Mouse (Mus musculus) MEL (cell line): Measurements from ENCODE around the gene Dnajc30. TPM values are rescaled to one million over a fixed set of nuclear protein-coding genes. Genes with fewer than 3 reads are reported as not detected.
A peak's percentile ranks its signal among the peaks of the same experiment; 100 is the strongest.

ENCODE experiments used
- DNase-seq: peaks from one replicate; pipeline ENCODE4 v3.0.0; 2011; ENCODE audit warnings: low read depth, low spot score
- H3K27ac ChIP-seq: 2 replicates; pipeline ENCODE4 v1.5.1; 2012; ENCODE audit warnings: low read depth, mild to moderate bottlenecking, control low read depth, low read length, moderate library complexity; ENCODE audit not compliant: control insufficient read depth
- H3K27me3 ChIP-seq, 2 experiments: fragments of 150-350 bp in 1 of 2; sonication (generic) in 1 of 2; 2 replicates each; pipeline ENCODE4 v1.6.1; 2012; ENCODE audit warnings: low read length in 2 of 2, mild to moderate bottlenecking in 2 of 2, improper control_type of control experiment in 1 of 2, moderate library complexity in 1 of 2; ENCODE audit not compliant: insufficient read depth in 2 of 2, control insufficient read depth in 1 of 2
- H3K36me3 ChIP-seq, 2 experiments: 2 replicates each; pipeline ENCODE4 v1.6.1; 2012 to 2014; ENCODE audit warnings: low read length in 2 of 2, improper control_type of control experiment in 1 of 2, inconsistent platforms in 1 of 2, mild to moderate bottlenecking in 1 of 2; ENCODE audit not compliant: insufficient read depth in 2 of 2, control insufficient read depth in 1 of 2
- H3K4me1 ChIP-seq, 2 experiments: fragments of 150-350 bp in 1 of 2; sonication (generic) in 1 of 2; 2 replicates each; pipeline ENCODE4 v1.6.1; 2012; ENCODE audit warnings: low read length in 2 of 2, improper control_type of control experiment in 1 of 2, mild to moderate bottlenecking in 1 of 2; ENCODE audit not compliant: insufficient read depth in 2 of 2, control insufficient read depth in 1 of 2
- H3K4me3 ChIP-seq, 2 experiments: fragments of 150-350 bp in 1 of 2; sonication (generic) in 1 of 2; 2 replicates each; pipeline ENCODE4 v1.5.1; 2012; ENCODE audit warnings: low read depth in 2 of 2, low read length in 2 of 2, mild to moderate bottlenecking in 2 of 2, moderate library complexity in 2 of 2, control low read depth in 1 of 2, improper control_type of control experiment in 1 of 2; ENCODE audit not compliant: control insufficient read depth in 1 of 2, insufficient read depth in 1 of 2
- H3K79me2 ChIP-seq: 2 replicates; pipeline ENCODE4 v1.6.1; 2012; ENCODE audit warnings: mild to moderate bottlenecking, low read length, moderate library complexity; ENCODE audit not compliant: control insufficient read depth, poor library complexity, insufficient read depth
- H3K9ac ChIP-seq: 2 replicates; pipeline ENCODE4 v1.6.1; 2012; ENCODE audit warnings: low read depth, mild to moderate bottlenecking, control low read depth, low read length, moderate library complexity; ENCODE audit not compliant: control insufficient read depth, poor library complexity, severe bottlenecking
- H3K9me3 ChIP-seq: fragments of 150-350 bp; sonication (generic); replicated peaks from 2 replicates; pipeline ENCODE4 v1.6.1; 2012; ENCODE audit warnings: mild to moderate bottlenecking, low read length, improper control_type of control experiment, moderate library complexity; ENCODE audit not compliant: insufficient read depth
- BHLHE40 ChIP-seq: IDR thresholded peaks from 2 replicates; pipeline ENCODE4 v1.6.1; 2012; ENCODE audit warnings: low read depth, mild to moderate bottlenecking, inconsistent platforms, low read length, improper control_type of control experiment, borderline replicate concordance
- ELF1 ChIP-seq: IDR thresholded peaks from 2 replicates; pipeline ENCODE4 v1.6.1; 2014; ENCODE audit warnings: low read depth, mild to moderate bottlenecking, inconsistent platforms, low read length, improper control_type of control experiment, moderate library complexity
- GABPA ChIP-seq: IDR thresholded peaks from 2 replicates; pipeline ENCODE4 v1.6.1; 2012; ENCODE audit warnings: low read depth, mild to moderate bottlenecking, inconsistent platforms, low read length, improper control_type of control experiment, moderate library complexity
- GATA1 ChIP-seq: IDR thresholded peaks from 2 replicates; pipeline ENCODE4 v1.6.1; 2011; ENCODE audit warnings: low read depth, low read length, improper control_type of control experiment
- HCFC1 ChIP-seq: IDR thresholded peaks from 2 replicates; pipeline ENCODE4 v1.6.1; 2012; ENCODE audit warnings: low read depth, mild to moderate bottlenecking, inconsistent platforms, low read length, improper control_type of control experiment, moderate library complexity
- KAT2A ChIP-seq: conservative IDR thresholded peaks from 2 replicates; pipeline ENCODE4 v1.6.1; 2012; ENCODE audit warnings: low read depth, low read length, improper control_type of control experiment, inconsistent platforms
- MAZ ChIP-seq: IDR thresholded peaks from 2 replicates; pipeline ENCODE4 v1.6.1; 2012; ENCODE audit warnings: low read depth, mild to moderate bottlenecking, inconsistent platforms, low read length, improper control_type of control experiment
- MYB ChIP-seq: IDR thresholded peaks from 2 replicates; pipeline ENCODE4 v1.6.1; 2011; ENCODE audit warnings: mild to moderate bottlenecking, low read depth, low read length, improper control_type of control experiment
- MYC ChIP-seq: IDR thresholded peaks from 2 replicates; pipeline ENCODE4 v1.6.1; 2011; ENCODE audit warnings: low read depth, mild to moderate bottlenecking, low read length, improper control_type of control experiment, moderate library complexity
- NELFE ChIP-seq: IDR thresholded peaks from 2 replicates; pipeline ENCODE4 v1.6.1; 2011; ENCODE audit warnings: low read depth, low read length, improper control_type of control experiment
- POLR2AphosphoS5 ChIP-seq: IDR thresholded peaks from 2 replicates; pipeline ENCODE4 v1.6.1; 2012; ENCODE audit warnings: low read depth, borderline replicate concordance, mild to moderate bottlenecking, inconsistent platforms, low read length, moderate library complexity, mixed read lengths
- RAD21 ChIP-seq: IDR thresholded peaks from 2 replicates; pipeline ENCODE4 v1.6.1; 2011; ENCODE audit warnings: mild to moderate bottlenecking, low read depth, low read length, improper control_type of control experiment
- USF1 ChIP-seq: IDR thresholded peaks from 2 replicates; pipeline ENCODE4 v1.6.1; 2014; ENCODE audit warnings: low read depth, mild to moderate bottlenecking, inconsistent platforms, low read length, improper control_type of control experiment, moderate library complexity
- USF2 ChIP-seq, 2 experiments: IDR thresholded peaks; 2 replicates each; pipeline ENCODE4 v1.6.1; 2011 to 2012; ENCODE audit warnings: improper control_type of control experiment in 2 of 2, low read length in 2 of 2, borderline replicate concordance in 1 of 2, inconsistent platforms in 1 of 2, low read depth in 1 of 2, mild to moderate bottlenecking in 1 of 2; ENCODE audit not compliant: insufficient read depth in 1 of 2
- ZC3H11A ChIP-seq: IDR thresholded peaks from 2 replicates; pipeline ENCODE4 v1.6.1; 2012; ENCODE audit warnings: low read depth, mild to moderate bottlenecking, inconsistent platforms, low read length, improper control_type of control experiment
- ZMIZ1 ChIP-seq: IDR thresholded peaks from 2 replicates; pipeline ENCODE4 v1.6.1; 2012; ENCODE audit warnings: low read depth, mild to moderate bottlenecking, inconsistent platforms, low read length, improper control_type of control experiment, moderate library complexity
- polyA plus RNA-seq, 2 experiments: library from polyadenylated mRNA; stranded (reverse) in 1 of 2; unstranded in 1 of 2; fragments of >175 nt in 1 of 2; fragments of >200 nt in 1 of 2; gene quantifications; 2 replicates each; pipeline versions ENCODE4 v1.2.1 to v1.2.4; 2012; ENCODE audit warnings: low replicate concordance in 2 of 2, low read depth in 1 of 2; ENCODE audit not compliant: insufficient read length in 2 of 2, insufficient read depth in 1 of 2, missing spikeins in 1 of 2
- total RNA-seq: library from RNA; depleted of rRNA; stranded (reverse); fragments of 300-350 nt; gene quantifications from 2 replicates; pipeline ENCODE4 v1.2.3, GENCODE M21; 2012

The Dnajc30 gene
- total and polyA plus RNA-seq, 3 experiments: 7.4 to 15.6 TPM; not detected in 1

DNA sequence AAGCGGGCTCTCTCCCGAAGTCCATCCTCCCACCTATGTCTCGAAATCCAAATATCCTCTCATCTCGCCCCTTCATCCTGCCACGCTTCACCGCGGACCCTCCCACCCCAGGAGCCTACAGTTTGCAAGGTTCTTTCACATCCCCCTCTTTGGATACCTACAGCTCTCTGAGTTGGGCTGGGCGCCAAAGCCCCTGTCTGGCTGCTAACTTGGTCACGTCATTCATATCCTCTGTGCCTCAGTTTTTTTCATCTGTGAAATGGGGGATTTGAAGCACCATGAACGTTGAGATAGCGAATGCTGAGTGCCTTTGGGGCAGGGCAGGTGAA, 14.4 kb downstream of the Dnajc30 start:
- H3K36me3 ChIP-seq: no peaks in the 10 kb centered on the region
- DNase-seq: no peak
- peak overlapping the region; percentile 41 to 51 for H3K4me3 ChIP-seq
- H3K9ac ChIP-seq: peak overlapping the region; percentile 44
- H3K9me3 ChIP-seq: no peaks in the 10 kb centered on the region
- H3K27me3 ChIP-seq: peaks cover 0 to 2% of the 10 kb centered on the region in 2 experiments; a peak in 2 of 4 replicates
- peaks cover 0 to 3% of the 10 kb centered on the region in 2 experiments; a peak in 1 of 4 replicates for H3K4me1 ChIP-seq
- TF ChIP-seq ZMIZ1 (no peak), NELFE (no peak), HCFC1 (no peak; the same call in 1 of the 2 replicates), KAT2A (no peak), BHLHE40 (no peak), MAZ (no peak), MYC (no peak), ZC3H11A (no peak), POLR2AphosphoS5 (no peak), MYB (no peak), GABPA (no peak), RAD21 (no peak), ELF1 (no peak), GATA1 (no peak)
- no peak overlapping the region for H3K27ac ChIP-seq
- H3K79me2 ChIP-seq: no peaks in the 10 kb centered on the region; the same call in 1 of the 2 replicates

DNA sequence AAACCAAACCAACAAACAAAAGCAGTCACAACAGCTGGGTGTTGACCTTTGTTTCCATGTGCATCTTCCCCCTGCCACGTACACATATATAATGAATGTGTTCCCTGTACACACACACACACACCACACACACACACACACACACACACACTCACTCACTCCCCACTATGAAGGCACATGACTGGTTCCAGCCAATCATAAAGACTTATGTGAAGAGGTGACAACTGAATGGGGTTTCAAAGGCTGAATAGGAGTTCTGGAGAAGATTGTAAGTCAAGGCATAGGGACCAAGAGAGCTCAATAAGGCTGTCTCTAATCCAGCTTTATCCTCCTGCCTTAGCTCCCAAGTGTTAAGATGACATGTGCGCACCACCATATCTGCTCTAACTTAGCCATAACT, 15.6 kb downstream of the Dnajc30 start:
- Histone ChIP-seq H3K9ac (no peak overlapping the region), H3K27me3 (peaks cover 0 to 2% of the 10 kb centered on the region in 2 experiments; a peak in 2 of 4 replicates), H3K27ac (no peak overlapping the region), H3K9me3 (no peaks in the 10 kb centered on the region), H3K36me3 (no peaks in the 10 kb centered on the region), H3K79me2 (no peaks in the 10 kb centered on the region; the same call in 1 of the 2 replicates), H3K4me1 (peaks cover 0 to 3% of the 10 kb centered on the region in 2 experiments; a peak in 1 of 4 replicates), H3K4me3 (no peak overlapping the region)
- TF ChIP-seq USF1 (peak; percentile 67; the same call in 1 of the 2 replicates), USF2 (IDR thresholded peaks at IDR 0.05; ENCODE audit: borderline replicate concordance in 1 of 2, insufficient read depth in 1 of 2, low read depth in 1 of 2, low read length in 2 of 2) (no peak)
- no peak for DNase-seq
